Mouse (Mus musculus) lung, postnatal 25 days (tissue): Measurements from ENCODE around the gene Kat2a.
A peak's percentile ranks its signal among the peaks of the same experiment; 100 is the strongest.

Experiments used
- DNase-seq: peaks from one replicate; pipeline ENCODE4 v3.0.0; 2022; ENCODE audit warnings: low spot score

Kat2a gene

DNA sequence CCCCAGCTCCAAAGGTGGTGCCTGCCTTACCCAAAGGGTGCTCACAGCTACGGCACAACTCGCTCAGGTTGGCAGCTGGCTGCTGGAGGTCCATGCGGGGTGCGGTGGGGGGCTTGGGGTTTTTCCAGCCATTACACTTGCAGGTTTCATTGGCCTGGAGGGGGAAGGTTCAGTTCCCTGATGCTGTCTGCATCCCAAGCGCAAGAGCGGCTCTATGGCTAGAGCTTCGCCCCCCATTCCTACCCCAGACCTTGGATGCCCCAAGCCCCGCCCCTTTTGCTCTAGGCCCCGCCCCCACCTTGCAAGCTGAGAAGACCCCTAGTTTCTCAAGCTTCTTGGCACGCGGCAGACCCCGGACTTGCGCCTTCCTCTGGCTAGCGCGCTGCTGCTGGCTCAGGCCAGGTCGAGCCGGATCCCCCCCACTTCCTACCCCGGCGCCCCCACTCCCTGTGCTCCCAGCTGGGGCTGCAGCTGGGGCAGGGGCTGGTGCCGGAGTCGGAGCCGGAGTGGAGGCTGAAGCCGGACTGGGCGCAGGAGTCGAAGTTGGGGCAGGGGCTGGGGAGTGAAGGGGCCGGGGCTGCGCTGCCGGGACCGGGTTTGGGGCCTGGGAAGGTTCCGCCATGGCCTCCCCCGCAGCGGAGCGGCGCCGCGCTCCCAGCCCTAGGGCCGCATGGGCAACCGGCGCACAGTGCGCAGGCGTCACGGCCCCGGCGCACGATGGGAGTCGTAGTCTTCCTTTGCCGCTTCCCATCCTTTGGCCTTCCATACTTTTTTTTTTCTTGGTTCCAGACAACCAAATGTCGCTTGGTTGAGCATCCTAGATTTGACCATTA is at the start of gene Kat2a:
Gene Kat2a, minus strand, starts transcription at position 683 of the 833 bp plus-strand sequence.
- peak; percentile 80 for DNase-seq

DNA sequence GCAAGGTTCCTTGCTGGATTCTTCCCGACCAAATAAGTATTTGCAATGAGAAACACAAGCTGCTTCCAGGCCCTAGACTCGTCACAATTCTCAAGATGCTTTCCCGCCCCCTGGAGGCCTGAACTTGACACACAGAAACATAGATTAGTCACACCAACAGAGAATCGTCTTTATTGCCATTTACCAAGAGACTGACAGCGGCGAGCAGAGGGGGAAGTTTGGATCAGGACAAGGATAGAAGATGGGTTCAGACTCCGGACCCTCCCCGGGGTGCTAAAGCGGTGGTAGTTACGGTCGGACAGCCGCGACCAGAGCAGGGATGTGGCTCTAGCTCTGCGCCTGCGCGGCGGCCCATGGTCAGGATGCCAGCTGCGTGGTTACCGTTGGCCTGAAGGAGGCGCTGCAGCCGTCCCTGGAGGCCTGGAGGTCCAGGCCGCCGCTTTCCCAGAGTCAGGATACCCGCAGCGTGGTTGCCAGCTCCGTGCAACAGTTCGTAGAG is 49.3 kb upstream of the Kat2a start:
- DNase-seq: peak; percentile 78

DNA sequence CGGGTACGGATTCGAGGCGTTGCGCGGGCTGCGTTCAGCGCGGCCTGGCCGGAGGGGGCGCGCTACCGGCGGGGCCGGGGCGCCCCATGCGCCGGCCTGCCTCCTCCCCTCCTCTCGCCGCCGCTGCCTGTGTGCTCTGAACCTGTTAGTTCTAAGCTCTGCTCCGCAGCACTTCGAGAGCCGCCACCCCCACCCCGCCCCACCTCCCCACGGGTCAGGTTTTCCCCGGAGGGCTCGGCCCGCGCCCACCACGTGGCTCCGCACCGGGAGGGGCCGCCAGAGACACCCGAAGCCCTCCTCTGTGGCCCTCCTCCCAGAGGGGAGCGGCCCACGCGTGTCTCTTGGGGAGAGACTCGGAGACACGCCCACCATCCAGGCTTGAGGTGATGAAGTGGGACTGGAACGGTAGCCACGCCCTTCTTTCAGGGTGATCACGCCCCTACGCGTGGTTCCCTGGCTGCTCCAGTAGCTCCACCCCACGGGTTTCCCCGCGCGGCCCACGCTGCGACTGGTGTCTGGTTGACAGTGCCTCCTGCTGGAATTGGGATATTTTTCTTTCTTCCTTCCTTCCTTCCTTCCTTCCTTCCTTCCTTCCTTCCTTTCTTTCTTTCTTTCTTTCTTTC is 47.5 kb upstream of the Kat2a start, which contains the start of gene Kcnh4:
Gene Kcnh4, minus strand, starts transcription at position 332 of the 623 bp plus-strand sequence.
- peak; percentile 76 for DNase-seq

DNA sequence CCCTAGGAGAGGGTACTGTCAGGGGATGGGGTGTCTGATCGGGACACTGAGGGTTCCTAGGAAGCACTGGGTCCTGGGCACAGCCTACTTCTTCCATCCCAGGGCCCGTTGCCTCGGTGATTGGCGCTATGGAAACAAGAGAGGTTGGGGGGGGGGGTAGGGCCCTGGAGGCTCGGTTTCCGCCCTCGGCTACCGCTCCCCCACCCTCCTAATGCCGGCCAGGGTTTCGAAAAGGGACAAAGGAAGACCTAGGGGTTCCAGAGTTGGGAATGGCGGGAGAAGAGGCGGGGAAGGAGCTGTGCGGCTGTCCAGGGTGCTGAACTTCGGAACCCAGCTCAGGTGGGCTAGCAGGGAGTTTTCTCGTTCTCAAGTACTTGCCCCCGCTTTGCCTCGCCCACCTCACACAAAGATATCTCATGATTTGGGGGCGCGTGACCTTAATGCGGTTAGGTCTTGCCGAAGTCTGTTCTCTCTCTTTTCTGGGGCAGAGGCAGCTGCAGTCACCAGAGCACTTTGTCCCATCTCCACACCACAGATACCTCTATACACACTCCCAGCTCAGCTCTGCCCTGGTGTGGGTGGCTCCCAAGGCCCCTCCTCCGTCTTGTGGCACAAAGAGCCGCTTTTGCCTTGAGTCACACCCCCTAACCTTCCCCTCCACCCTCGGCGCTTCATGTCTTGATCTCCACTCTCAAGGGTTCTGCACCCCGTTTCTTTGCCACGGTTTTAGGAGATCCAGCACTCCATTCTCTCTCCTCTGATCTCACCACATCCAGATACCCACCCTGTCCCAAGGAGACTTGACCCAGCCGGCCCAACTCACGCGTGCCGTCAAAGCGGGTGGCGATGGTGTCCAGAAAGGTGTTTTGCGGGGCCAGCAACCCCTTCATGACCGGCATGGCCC is 46.7 kb upstream of the Kat2a start:
- peak; percentile 22 for DNase-seq

DNA sequence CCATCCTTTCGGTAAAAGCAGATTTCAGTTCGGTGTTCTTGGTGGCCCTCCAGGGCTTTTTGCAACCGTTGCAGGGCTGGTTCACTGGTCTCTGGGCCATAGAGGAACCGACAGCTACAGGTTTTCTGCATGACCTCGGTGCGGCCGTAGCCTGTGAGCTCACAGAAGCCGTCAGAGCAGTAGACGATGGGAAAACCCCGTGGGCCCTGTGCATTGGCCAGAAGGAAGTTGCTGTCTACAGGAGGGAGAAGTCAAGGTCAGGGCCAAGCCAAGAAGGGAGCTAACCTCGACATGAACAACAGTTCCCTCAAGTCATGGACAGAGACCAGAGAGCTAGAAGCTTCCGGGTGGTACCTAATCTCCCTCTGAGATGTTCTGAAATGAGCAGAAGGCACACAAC is 45.3 kb upstream of the Kat2a start:
- DNase-seq: no peak

DNA sequence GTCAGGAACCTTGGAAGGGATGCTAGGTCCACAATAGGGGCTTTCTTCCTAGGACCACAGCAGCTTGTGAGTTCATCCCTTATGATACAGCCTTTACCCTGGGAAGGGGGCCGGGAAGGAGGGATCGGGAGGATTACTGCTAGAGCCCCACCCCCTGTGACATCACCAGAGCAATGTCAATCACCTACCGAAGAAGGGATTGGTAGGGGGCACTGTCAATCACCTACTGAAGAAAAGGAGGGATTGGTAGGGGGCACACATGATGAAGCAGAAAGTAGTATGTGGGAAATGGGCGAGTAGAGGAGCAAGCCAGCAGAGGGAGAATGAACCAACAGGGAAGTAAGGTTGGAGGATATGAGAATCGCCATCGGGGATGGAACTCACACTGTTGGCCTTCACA is 44.2 kb upstream of the Kat2a start:
- no peak for DNase-seq

DNA sequence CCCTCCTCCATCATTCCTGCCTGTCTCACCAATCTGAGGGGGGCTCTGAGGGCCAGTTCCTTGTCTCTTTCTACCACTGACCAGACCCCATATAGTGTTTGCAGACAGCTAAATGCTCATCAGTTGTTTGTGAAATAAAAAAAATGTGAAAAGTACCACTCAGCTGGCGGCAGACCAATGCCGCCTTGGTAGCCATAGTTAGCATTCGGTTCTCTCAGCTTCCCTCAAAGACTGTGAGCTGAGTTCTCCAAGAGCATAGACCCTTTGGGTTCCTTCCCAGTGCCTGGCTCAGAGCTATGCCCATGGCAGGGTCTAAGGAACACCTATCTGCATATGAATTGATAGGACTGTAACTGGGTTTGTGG is 42.4 kb upstream of the Kat2a start:
- DNase-seq: no peak

DNA sequence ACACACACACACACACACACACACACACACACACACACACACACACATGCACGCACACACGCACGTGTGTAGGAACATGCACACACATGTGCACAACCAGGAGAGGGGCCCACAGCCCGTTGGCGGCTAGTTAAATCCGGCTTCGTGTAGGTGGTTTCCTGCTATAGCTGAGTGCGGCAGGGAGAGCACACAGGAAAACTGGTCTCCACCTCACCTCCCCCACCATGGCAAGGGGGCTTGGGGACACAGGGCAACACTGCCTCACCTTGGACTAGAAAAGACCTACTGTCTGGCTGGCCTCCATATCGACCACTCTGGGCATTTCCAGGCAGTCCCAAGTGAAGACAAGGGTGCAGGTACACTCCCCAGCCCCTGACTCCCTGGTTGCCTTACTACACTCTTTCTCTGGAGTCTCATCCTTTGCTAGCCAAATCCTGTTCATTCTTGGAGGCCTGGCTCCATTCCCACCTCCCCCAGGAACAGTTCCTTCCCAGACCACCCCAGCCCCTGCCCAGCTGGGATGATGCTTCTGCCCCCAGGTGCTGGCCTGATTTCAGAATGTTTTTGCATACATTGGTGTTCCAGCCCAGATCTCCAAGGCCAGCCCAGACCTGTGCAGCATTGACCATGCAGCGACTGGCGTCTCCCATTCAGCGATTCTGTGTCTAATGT is 41.9 kb upstream of the Kat2a start:
- DNase-seq: no peak

DNA sequence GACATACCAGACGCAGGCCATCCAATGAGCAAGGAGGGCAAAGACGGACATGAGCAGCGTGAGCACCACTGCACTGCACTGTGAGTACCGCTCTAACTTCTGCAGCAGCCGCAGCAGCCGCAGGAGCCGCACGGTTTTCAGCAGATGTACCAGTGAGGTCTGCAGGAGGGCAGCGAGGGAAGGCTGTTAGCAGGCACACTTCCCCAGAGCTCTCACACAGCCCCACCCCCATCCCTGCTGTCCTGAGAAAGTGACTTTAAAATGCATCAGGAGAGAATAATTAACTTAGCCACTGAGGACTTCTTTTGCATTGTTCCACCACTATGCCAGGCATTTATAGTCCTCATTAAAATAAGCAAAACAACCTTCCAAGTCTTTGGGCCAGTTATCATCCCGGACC is 40.0 kb upstream of the Kat2a start:
- no peak for DNase-seq

DNA sequence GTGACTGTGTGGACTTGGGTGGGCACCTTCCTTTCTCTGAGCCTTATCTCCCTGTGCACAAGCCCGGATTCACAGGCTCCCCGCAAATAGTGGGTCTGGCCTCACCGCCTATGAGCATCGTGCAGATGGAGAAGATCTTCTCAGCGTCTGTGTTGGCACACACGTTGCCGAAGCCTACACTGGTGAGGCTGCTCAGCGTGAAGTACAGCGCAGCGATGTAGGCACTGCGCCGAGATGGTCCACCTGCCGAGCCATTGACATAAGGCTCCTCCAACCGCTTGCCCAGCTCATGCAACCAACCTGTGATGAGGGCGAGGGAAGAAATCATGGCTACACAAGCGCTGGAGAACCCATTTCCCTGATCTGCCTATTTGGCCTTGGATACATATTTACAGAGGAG is 37.9 kb upstream of the Kat2a start:
- no peak for DNase-seq

DNA sequence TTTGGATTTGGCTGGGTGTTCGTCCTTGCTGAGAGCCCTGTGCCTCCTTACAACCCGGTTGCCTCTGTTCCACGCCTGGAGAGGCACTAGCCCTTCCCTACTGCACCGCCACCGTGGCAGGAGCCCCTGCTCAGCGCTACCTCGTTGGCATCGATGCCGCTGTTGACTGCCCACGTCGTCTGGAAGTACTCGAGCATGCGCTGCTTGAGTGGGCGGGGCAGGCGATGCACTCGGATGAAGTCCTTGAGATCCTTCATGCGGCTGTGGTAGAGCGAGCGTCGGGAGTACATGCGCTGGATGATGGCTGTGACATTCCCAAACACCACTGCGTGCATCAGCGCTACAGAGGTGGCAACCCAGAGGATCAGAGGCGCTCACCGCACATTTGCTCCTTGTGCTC is 37.2 kb upstream of the Kat2a start:
- DNase-seq: no peak

DNA sequence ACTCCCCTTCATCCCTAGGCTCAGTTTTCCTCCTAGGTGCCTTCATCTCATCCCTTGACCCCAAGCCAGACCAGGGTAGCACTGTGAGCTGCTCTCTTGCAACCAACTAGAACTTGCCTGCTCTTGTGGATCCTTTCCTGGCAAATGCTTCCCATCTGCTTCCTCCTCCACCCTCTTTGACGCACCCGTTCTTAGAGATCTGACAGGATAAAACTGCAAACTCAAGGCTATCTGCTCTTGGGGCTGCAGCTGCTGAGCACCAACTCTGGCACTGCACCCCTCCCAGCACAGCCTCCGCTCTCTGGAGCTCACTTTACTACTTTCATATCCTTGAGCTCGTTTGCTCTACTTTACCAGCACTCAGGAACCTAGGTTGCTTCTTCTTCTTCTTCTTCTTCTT is 36.4 kb upstream of the Kat2a start:
- DNase-seq: no peak

DNA sequence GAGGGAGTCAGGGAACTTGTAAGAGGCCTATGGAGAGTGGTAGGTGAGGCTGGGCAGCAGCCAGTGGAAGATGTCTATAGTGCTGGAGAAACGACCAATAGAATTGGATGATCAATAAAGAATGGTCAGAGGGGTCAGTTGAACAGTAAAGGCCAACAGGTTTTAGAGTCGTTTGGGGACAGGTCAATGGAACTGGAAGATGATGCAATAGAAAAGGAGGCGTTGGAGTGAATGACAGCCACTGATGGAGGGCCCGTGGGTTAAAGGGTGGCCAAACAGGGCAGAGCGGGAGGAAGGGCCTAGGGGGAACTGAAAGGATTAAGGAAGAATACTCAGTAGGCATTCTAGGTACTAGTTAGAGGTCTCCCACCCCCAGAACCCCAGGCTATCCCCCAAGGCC is 34.8 kb upstream of the Kat2a start:
- DNase-seq: no peak

DNA sequence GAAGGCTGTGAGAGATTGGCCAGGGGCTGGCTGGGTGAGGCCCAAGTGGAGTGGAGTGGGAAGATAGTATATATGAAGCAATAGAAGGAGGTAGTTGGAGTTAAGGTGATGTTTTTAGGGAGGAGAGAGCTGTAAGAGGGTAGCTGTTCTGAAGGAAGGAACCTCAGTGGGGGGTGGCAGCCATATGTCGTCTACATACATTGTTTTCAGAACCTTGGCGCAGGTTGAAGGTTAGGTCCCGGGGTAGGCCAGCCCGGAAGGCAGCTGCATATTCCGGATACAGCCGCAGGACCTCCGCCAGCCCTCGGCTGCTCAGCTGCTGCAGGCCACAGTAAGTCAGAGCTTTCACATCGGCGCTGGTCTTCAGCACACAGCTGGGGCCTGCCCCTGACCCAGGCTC is 34.3 kb upstream of the Kat2a start:
- no peak for DNase-seq

DNA sequence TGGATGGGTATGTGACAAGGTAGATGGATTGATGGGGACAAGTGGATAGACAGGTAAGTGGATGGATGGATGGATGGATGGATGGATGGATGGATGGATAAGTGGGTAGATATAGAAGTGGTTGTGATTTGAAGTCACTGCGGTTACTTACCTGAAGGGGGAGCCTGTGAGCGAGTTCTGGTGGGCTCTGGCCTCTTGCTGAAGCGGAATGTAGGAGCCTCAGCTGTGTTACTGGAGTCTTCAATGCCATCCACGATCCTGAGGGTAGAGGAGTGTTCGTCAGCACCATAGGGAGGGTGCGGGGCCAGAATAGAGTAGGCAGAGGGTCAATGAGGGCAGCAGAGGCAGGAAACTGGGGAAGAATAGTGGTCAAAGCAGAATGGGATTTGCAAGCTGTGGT is 32.8 kb upstream of the Kat2a start:
- peak; percentile 44 for DNase-seq

DNA sequence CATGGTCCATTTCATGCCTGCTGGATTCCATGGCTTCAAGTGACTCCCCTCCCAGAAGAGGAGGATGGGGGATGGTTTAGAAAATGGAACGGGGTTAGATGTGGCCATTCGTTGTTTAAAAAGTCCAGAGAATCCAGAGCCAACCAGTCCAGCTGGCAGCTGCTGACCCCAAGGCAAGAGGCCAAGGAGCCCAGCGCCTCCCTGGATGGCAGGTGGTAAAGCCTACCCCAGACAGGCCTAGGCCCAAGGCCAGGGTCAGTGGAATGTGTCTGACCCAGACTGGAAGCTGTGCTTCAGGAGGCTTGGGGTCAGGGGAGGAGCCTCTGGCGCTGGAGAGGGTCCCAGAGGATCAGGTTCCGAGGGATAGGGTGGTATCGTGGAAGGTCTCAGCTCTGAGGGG is 29.1 kb upstream of the Kat2a start:
- DNase-seq: no peak

DNA sequence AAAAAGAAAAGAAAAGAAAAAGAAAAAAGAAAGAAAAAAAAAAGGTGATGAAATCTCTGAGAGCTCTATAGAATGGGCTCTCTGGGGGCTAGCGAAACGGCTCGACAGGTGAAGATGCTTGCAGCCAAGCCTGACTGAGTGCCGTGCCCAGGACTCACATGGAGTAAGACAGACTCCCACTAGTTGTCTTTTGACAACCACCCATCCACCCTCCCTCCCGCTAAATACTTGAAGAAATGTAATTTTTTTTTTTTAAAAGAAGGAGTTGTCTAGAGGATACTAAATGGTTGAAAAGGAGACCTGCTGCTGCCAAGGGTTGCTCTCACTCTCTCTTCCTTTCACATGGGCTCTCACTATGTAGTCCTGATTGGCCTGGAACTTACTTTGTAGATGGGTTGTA is 26.5 kb upstream of the Kat2a start:
- DNase-seq: no peak

DNA sequence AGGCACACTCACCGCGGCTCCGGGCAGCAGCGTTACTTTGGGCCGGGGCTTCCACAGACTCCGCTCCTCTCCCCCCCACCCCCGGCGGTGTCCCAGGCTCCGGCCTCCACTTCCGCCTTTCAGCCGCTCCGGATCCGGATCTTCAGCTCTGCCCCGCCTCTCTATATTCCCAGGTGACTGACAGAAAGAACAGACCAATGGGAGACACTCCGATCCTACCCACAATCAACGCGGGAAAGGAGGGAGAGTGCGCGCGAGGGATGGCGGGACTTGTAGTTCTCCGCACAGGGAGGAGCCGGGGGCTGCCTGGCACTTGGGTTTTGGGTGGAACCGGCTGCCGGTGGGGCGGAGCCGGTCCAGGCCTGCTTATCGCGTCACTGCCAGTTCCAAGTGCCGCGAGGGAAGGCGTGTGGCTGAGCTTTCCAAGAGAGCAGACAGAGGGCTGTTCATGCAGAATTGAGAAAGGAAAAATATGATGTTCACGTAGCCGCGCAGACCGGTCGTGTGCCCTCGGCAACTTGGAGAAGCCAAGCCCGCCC is 25.9 kb upstream of the Kat2a start, which contains the start of gene Rab5c:
Gene Rab5c, minus strand, starts transcription at position 150 of the 539 bp plus-strand sequence.
- peak; percentile 100 for DNase-seq

DNA sequence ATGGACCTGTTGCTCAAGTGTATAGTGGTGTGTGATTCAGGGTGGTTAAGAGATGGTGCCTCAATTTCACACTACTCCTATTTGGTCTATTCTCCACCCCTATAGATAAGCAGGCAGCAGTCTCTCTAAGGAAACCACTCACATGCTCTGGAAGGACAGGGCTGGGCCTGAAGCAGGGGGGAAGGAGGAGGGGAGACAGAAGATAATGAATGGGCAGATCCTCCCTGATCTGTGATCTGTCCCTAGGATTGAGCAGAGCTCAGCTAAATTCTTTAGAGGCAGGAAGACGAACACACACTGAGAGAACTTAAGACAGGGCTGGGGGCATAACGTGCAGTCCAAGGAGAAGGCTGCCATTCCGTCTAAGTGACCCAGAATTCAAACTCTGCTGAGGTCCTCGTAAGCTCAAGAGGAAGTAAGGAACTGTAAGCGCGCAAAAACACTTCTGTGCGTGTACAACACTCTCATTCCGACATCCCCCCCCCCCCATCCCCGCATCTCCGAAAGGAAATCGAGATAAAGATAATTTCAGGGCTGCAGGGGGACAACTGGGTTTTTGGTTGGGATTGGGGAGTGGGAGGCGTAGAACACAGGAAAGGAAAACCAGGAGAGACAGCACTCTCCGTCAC is 25.0 kb upstream of the Kat2a start:
- DNase-seq: no peak

DNA sequence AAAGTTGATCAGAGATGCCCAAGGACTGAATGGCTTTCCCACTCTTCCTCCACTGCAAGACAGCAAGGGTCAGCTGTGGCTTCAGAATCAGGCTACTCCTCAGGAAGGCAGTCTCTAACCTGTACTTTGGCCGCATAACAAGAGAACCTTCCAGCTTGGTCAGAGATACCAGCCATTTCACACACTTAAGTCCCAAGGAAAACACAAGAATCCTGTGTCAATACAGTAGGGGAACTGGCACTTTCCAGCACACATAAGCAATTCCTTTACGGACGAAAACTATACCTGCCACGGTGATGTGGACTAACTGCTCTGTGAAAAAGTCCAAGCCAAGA is 24.4 kb upstream of the Kat2a start:
- no peak for DNase-seq
